Mouse (Mus musculus) liver, embryonic 14.5 days (tissue): ENCODE measurements around the gene Hoxb3. TPM values are rescaled to one million over a fixed set of nuclear protein-coding genes. Genes with fewer than 3 reads are reported as not detected.

Source experiments
- ATAC-seq: fragments of 200-750 bp; cut with Nextera tagmentation; 2 replicates; pipeline ENCODE4 v1.8.0; 2017; ENCODE audit warnings: moderate number of reproducible peaks, mild to moderate bottlenecking, moderate library complexity; ENCODE audit not compliant: insufficient read depth
- DNase-seq, 3 experiments: peaks; one replicate each; pipeline ENCODE4 v3.0.0-alpha.2; 2012 to 2013; ENCODE audit warnings: low read depth in 3 of 3, low spot score in 3 of 3
- H3K27ac ChIP-seq: fragments of 300-500 bp; sonication (generic); 2 replicates; pipeline ENCODE4 v1.5.1; 2014; ENCODE audit warnings: moderate library complexity, mild to moderate bottlenecking, control low read depth, inconsistent platforms
- H3K27me3 ChIP-seq: fragments of 300-500 bp; sonication (generic); 2 replicates; pipeline ENCODE4 v1.6.1; 2014; ENCODE audit warnings: mild to moderate bottlenecking, low read length, moderate library complexity; ENCODE audit not compliant: control insufficient read depth, insufficient read depth
- H3K36me3 ChIP-seq: fragments of 300-500 bp; sonication (generic); replicated peaks from 2 replicates; pipeline ENCODE4 v1.6.1; 2014; ENCODE audit warnings: low read depth; ENCODE audit not compliant: control insufficient read depth, insufficient read depth
- H3K4me1 ChIP-seq, 2 experiments: fragments of 200-500 bp in 1 of 2; fragments of 300-500 bp in 1 of 2; sonication (generic) in 1 of 2; replicated peaks; 2 replicates each; pipeline ENCODE4 v1.6.1; 2012 to 2014; ENCODE audit warnings: antibody characterized with exemption in 1 of 2, inconsistent platforms in 1 of 2, low read length in 1 of 2; ENCODE audit not compliant: control insufficient read depth in 2 of 2, insufficient read depth in 2 of 2
- H3K4me2 ChIP-seq: fragments of 300-500 bp; sonication (generic); 2 replicates; pipeline ENCODE4 v1.6.1; 2014; ENCODE audit warnings: low read depth, mild to moderate bottlenecking, control low read depth, moderate library complexity
- H3K4me3 ChIP-seq, 2 experiments: fragments of 200-500 bp in 1 of 2; fragments of 300-500 bp in 1 of 2; sonication (generic) in 1 of 2; 2 replicates each; pipeline ENCODE4 v1.5.1; 2012 to 2014; ENCODE audit warnings: low read depth in 2 of 2, low read length in 2 of 2, mild to moderate bottlenecking in 2 of 2, control low read depth in 1 of 2, inconsistent platforms in 1 of 2, moderate library complexity in 1 of 2; ENCODE audit not compliant: insufficient read depth in 1 of 2
- H3K9ac ChIP-seq: fragments of 300-500 bp; sonication (generic); replicated peaks from 2 replicates; pipeline ENCODE4 v1.6.1; 2014; ENCODE audit warnings: mild to moderate bottlenecking, control low read depth, moderate library complexity
- H3K9me3 ChIP-seq: fragments of 300-500 bp; sonication (generic); 2 replicates; pipeline ENCODE4 v1.6.1; 2016; ENCODE audit warnings: low read length, mixed read lengths; ENCODE audit not compliant: control insufficient read depth
- CTCF ChIP-seq: IDR thresholded peaks from 2 replicates; pipeline ENCODE4 v1.5.1; 2016; ENCODE audit warnings: antibody characterized with exemption, low read depth, control low read depth
- EP300 ChIP-seq: IDR thresholded peaks from 2 replicates; pipeline ENCODE4 v1.6.1; 2016; ENCODE audit warnings: antibody characterized with exemption, low read depth
- WGBS: fragments of 180-500 bp; shearing (Covaris S2); extraction: QIAGEN DNeasy Blood & Tissue Kit; methylation state at CpG from one replicate; pipeline ENCODE4 v1.1.7; 2014; ENCODE audit not compliant: insufficient replicate concordance; 5-methylcytosine and 5-hydroxymethylcytosine counted together
- polyA plus RNA-seq, 2 experiments: library from polyadenylated mRNA; depleted of rRNA in 1 of 2; stranded (reverse) in 1 of 2; unstranded in 1 of 2; fragments of >200 nt; fragmentation: Nextera tagmentation in 1 of 2; extraction: Ambion mirVana in 1 of 2; gene quantifications; 2 replicates each; pipeline versions ENCODE4 v1.2.1 to v1.2.3; 2012 to 2014

Hoxb3 gene
- polyA plus RNA-seq, 2 experiments, result 0.38 TPM; not detected in 1

DNA sequence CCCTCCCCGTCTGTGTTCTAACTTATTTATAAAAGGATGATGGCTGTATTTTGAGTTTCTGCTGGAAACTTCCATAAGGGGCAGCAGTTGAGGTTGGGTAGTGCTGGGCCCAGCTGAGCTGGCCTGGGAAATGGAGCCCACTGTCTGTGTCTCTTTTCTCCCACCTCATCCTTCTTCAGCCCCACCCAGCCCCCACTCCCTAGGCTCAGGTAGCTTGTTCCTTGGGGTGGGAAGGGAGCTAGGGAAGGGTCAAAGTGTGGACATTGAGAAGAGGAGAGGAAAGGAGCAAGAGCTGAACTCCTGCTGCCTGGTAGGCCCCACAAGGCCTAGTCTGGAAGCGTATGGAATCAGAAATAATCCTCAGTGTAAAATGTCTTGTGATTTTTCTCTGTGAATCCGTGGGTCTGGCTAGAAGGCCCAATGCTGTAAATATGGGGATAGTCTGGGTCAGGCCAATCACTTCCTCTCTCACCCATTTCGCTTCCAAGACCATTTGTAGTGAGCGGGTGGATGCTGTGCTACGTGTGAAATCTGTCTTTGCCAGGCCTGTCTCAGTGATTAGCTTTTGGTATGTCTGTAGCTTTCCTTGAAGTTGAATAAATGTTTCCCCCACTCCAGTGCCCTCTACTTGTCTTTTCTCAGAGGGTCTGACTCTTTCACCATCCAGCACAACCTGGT is 17.5 kb upstream of the Hoxb3 start:
- H3K4me1 ChIP-seq, result no peaks in the 10 kb centered on the region
- no peak overlapping the region for H3K4me3 ChIP-seq
- H3K9ac ChIP-seq, result no peak overlapping the region
- TF ChIP-seq CTCF, result no peak
- no peak for TF ChIP-seq EP300
- no peaks in the 10 kb centered on the region for H3K36me3 ChIP-seq
- no peak for ATAC-seq
- H3K9me3 ChIP-seq, result no peaks in the 10 kb centered on the region
- peaks cover 95% of the 10 kb centered on the region for H3K27me3 ChIP-seq
- no peak for DNase-seq
- no peak overlapping the region for H3K4me2 ChIP-seq
- H3K27ac ChIP-seq, result no peak overlapping the region
- WGBS, result 49% methylated on average over 6 of the region's 6 CpGs

GRCm38 (mm10) chr11:96306183-96306907 is 16.8 kb upstream of the Hoxb3 start:
- Histone ChIP-seq H3K4me3 (no peak overlapping the region), H3K4me1 (no peaks in the 10 kb centered on the region), H3K27me3 (peaks cover 95% of the 10 kb centered on the region), H3K9ac (no peak overlapping the region), H3K36me3 (no peaks in the 10 kb centered on the region), H3K4me2 (no peak overlapping the region), H3K9me3 (no peaks in the 10 kb centered on the region), H3K27ac (no peak overlapping the region)
- TF ChIP-seq EP300 (no peak), CTCF (no peak)
- DNase-seq (no peak), ATAC-seq (no peak)
- WGBS, result 31% methylated on average over 7 of the region's 7 CpGs

DNA sequence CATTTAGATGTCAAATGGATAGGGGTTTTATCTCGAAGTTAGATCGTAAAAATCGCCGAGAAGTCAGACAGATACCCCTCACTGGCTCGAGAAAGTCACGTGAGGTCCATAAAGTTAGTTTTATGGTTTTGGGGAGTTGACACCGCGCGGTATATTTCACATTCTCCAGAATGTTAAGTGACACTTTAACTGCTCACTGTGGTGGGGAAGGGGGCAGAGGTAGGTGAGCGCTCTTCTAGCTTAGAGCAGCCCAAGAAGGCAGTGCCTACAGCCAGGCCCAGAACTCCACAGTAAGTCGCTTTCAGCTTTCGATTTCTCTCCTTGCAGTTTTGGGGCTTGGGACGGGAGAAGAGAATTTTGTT is 16.2 kb upstream of the Hoxb3 start:
- ATAC-seq (no peak), DNase-seq (no peak)
- WGBS, result 16% methylated on average over 13 of the region's 13 CpGs
- no peaks in the 10 kb centered on the region for H3K36me3 ChIP-seq
- TF ChIP-seq CTCF, result no peak
- no peak overlapping the region for H3K4me3 ChIP-seq
- no peaks in the 10 kb centered on the region for H3K9me3 ChIP-seq
- H3K4me2 ChIP-seq, result no peak overlapping the region
- H3K27me3 ChIP-seq, result peaks cover 95% of the 10 kb centered on the region
- no peak overlapping the region for H3K27ac ChIP-seq
- no peak overlapping the region for H3K9ac ChIP-seq
- no peaks in the 10 kb centered on the region for H3K4me1 ChIP-seq

DNA sequence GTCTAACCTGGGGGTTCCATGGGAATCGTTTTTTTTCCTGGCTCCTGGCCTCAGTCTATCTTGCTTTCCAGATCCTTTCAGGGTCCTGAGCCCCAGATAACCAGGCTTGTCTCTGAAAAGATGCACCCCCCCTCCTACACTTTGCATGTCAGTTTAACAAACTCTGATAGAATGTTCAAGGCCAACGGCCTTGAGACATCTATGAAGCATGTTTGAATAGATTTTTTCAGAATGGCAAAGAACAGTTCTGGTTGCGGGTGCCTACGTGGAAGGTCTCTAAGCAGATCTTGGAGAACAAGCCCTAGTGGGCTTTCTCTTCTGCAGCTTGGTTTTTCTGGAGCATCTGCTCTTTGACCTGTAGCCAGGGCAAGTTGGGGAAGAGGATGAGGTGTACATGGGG is 14.4 kb upstream of the Hoxb3 start:
- peaks cover 95% of the 10 kb centered on the region for H3K27me3 ChIP-seq

DNA sequence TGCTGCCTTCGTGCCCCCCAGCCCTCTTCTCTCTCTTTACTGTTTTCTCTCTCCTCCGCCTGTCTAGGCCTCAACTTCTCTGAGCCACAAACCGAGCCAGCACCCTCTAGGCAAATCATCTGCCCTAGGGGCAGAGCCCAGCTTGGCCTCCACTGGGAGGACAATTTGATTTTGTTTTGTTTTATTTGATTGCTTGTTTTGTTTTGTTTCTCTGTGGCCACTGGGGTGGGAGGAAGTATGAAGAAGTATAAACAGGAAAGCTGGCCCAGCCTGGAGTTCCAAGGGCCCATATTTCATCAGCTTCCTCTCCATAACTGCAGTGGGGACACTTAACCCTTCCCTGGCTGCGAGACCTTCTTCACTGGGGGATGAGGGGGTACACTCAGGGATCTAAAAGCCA is 13.8 kb upstream of the Hoxb3 start:
- Histone ChIP-seq H3K36me3 (no peaks in the 10 kb centered on the region), H3K4me1 (no peaks in the 10 kb centered on the region), H3K9me3 (no peaks in the 10 kb centered on the region), H3K27me3 (peaks cover 95% of the 10 kb centered on the region), H3K27ac (no peak overlapping the region), H3K9ac (no peak overlapping the region), H3K4me2 (no peak overlapping the region), H3K4me3 (no peak overlapping the region)
- TF ChIP-seq EP300 (no peak), CTCF (no peak)
- 18% methylated on average over 4 of the region's 4 CpGs for WGBS
- no peak for ATAC-seq
- no peak for DNase-seq

More for the DNA sequence above, 14.4 kb upstream of the Hoxb3 start:
- Histone ChIP-seq H3K4me3 (no peak overlapping the region), H3K9me3 (no peaks in the 10 kb centered on the region), H3K36me3 (no peaks in the 10 kb centered on the region), H3K4me1 (no peaks in the 10 kb centered on the region), H3K9ac (no peak overlapping the region), H3K27ac (no peak overlapping the region), H3K4me2 (no peak overlapping the region)
- TF ChIP-seq CTCF (no peak), EP300 (no peak)
- WGBS, result 44% methylated on average over 4 of the region's 4 CpGs
- ATAC-seq (no peak), DNase-seq (no peak)
